Mouse (Mus musculus) olfactory bulb, adult 2 months (tissue): Measurements from ENCODE around the gene Rb1. TPM values are rescaled to one million over a fixed set of nuclear protein-coding genes. Genes with fewer than 3 reads are reported as not detected.

Experiments used
- H3K27ac ChIP-seq: fragments of 200-500 bp; 2 replicates; pipeline ENCODE4 v1.5.1; 2012; ENCODE audit warnings: low read depth, low read length; ENCODE audit not compliant: insufficient read depth
- H3K4me1 ChIP-seq: fragments of 200-500 bp; 2 replicates; pipeline ENCODE4 v1.6.1; 2012; ENCODE audit warnings: low read length; ENCODE audit not compliant: control insufficient read depth, insufficient read depth
- H3K4me3 ChIP-seq: fragments of 200-500 bp; 2 replicates; pipeline ENCODE4 v1.5.1; 2012; ENCODE audit warnings: mild to moderate bottlenecking, low read depth, low read length, moderate library complexity; ENCODE audit not compliant: insufficient read depth
- CTCF ChIP-seq: fragments of 200-500 bp; IDR thresholded peaks from 2 replicates; pipeline ENCODE4 v1.5.1; 2012; ENCODE audit warnings: low read depth, mild to moderate bottlenecking, low read length, moderate library complexity; ENCODE audit not compliant: insufficient read depth
- POLR2A ChIP-seq: fragments of 200-500 bp; IDR thresholded peaks from 2 replicates; pipeline ENCODE4 v1.6.1; 2012; ENCODE audit warnings: mild to moderate bottlenecking, low read depth, low read length, moderate library complexity; ENCODE audit not compliant: insufficient read depth
- WGBS: fragments of 180-500 bp; shearing (Covaris S2); methylation state at CpG from one replicate; pipeline ENCODE4 v1.1.7; 2018; 5-methylcytosine and 5-hydroxymethylcytosine counted together
- polyA plus RNA-seq: library from polyadenylated mRNA; stranded (reverse); fragments of >200 nt; gene quantifications from 2 replicates; pipeline ENCODE4 v1.2.4, GENCODE M21; 2012; ENCODE audit warnings: low replicate concordance; ENCODE audit not compliant: missing spikeins, insufficient read depth, insufficient read length

Rb1 gene
- polyA plus RNA-seq, 1 experiment, result 65.2 TPM

DNA sequence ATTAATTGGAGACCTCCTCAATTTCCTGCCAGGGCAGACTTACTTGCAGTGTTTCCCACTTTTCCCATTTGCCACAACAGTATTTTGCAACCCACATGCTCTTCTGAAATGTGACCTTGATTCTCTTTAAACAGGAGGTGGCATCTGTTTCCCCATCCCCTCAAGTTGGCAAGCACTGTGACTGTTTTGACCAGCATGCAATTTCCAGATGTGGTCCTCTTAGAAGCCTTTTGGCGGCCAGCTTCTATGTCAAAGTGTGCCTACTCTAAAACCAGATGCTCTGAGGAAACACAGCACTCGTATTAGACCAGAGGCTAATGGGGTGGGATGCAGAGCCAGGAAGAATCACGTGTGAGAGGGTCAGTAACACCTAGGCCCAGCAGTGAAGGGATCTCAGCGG, 67.4 kb downstream of the Rb1 start:
- no peak overlapping the region for H3K27ac ChIP-seq
- WGBS, result 75% methylated on average over 4 of the region's 4 CpGs
- TF ChIP-seq POLR2A, result no peak
- no peak for TF ChIP-seq CTCF
- H3K4me3 ChIP-seq, result no peak overlapping the region
- peaks cover 3% of the 10 kb centered on the region for H3K4me1 ChIP-seq

DNA sequence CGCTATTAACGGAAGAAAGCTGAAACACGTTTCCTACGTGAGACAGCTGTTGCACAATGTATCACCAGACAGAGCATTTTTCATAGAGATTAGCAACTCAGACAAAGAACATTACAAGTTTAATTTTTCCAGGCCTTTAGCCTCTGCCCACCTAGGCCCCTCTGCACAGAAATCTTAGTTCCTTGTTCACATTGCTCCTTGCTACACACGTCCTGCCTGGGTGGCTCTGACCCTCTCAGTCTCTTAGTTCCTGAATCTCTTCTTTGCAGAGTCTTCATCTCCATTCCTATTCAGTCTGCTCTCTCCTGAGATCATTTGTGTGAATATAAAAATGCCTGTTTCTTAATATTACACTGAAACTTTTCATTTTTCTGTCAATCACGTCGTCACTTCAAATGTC, 68.3 kb downstream of the Rb1 start:
- Histone ChIP-seq H3K4me1 (peaks cover 3% of the 10 kb centered on the region), H3K27ac (no peak overlapping the region), H3K4me3 (no peak overlapping the region)
- 82% methylated on average over 7 of the region's 7 CpGs for WGBS
- TF ChIP-seq CTCF, result no peak
- no peak for TF ChIP-seq POLR2A

DNA sequence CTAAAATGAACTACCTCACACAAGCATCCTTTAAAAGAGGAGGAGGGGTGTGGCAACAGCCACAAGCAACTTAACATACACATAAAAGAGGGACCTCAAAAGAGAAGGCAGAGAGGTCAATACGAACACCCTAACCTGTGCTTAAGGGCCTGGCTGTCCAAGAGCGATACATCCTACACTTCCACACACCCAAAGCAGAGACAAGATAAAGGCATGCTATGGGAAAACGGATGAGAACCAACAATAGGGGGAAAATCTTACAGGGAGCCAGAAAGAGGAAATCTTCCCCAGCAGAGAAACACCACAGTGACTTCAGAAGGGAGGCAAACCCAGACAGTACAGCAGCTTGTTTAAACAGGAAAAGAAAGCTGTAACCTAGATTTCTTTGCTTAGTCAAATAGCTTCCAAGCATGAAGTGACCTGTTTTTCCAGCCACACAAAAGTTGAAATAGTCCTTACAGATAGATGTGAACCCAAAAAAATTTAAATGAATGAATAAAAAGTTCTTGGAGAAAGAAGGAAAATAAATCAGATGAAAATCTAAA, 70.1 kb downstream of the Rb1 start:
- Histone ChIP-seq H3K4me3 (no peak overlapping the region), H3K27ac (no peak overlapping the region), H3K4me1 (peaks cover 3% of the 10 kb centered on the region)
- TF ChIP-seq POLR2A (no peak), CTCF (no peak)
- WGBS, result 75% methylated on average over 3 of the region's 3 CpGs

DNA sequence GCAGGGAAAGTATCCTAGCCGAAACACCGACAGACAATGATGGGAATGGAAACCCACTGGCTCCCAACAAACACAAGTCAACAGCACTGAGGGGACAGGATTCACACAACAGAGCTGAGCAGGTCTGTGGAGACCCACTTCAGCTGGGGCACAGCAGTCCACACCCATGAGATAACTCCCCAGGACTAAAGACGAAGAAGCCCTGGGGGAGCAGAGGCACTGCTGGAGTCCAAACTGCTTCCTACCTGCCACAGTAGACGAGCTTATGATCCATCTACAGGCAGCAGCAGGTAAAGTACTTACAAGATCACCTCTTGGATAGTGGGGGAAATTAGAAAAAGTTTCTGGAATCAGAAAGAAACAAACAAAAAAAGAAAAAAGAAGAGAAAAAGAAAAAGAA, 71.2 kb downstream of the Rb1 start:
- Histone ChIP-seq H3K27ac (no peak overlapping the region), H3K4me1 (peaks cover 3% of the 10 kb centered on the region), H3K4me3 (no peak overlapping the region)
- 93% methylated on average over 4 of the region's 4 CpGs for whole genome bisulfite sequencing
- no peak for TF ChIP-seq CTCF
- no peak for TF ChIP-seq POLR2A

DNA sequence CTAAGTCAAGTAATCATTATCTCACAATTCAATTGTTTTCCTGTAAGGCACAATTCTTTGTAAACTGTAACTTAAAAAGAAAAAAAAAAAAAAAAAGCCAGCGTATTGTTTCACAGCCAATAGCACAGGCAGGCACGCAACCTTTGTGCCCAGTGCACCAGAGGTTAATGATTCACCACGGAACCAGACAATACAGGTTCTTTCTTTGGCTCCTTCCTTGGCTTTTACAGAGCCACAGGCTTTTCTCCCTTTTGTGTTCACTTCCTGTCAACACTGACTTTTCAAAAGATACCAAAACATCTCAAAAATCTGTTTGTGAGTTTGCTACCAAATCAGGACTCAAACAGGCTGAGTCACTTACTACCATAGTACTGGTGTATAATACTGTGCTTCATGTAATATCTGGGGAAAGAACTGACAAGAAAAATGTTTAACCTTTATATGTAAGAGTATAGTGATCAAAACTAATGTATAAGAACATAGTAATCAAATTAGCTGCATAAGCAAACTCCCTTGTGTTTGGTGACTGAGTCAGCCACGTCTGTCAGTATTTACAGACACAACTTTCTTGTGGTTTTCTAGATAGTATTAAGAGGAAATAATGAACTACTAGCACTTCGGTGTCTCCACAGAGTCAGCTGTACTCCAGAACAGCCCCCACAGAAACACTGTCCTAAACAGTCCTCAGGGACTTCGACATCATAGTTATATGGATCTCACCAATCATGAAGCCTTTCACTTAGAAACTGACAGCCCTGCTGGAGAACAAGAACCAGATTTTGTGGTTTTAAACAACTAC, 72.0 kb downstream of the Rb1 start:
- Histone ChIP-seq H3K4me3 (no peak overlapping the region), H3K4me1 (peaks cover 3% of the 10 kb centered on the region), H3K27ac (no peak overlapping the region)
- TF ChIP-seq POLR2A (no peak), CTCF (no peak)
- 69% methylated on average over 6 of the region's 6 CpGs for WGBS

DNA sequence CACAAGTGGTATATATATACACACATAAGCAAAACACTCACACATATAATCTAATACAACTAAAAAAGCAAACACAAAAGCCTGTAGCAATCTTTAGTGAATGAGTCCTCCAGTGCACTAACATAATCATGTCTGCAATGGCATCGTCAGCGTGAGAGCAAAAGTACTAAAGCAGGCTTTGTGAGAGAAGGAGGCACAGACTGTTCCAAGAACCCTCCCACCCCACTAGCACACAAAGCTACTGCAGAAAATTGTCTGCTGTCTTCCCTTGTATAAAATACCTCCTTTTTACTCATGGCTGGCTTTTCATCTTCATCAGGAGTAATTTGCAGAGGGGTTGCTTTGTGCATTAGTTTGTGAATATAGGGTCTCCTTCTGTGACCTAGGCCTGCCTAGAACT, 73.3 kb downstream of the Rb1 start:
- Histone ChIP-seq H3K4me3 (no peak overlapping the region), H3K27ac (no peak overlapping the region), H3K4me1 (peaks cover 3% of the 10 kb centered on the region)
- TF ChIP-seq POLR2A (no peak), CTCF (no peak)
- WGBS, result 39% methylated on average over 2 of the region's 2 CpGs

DNA sequence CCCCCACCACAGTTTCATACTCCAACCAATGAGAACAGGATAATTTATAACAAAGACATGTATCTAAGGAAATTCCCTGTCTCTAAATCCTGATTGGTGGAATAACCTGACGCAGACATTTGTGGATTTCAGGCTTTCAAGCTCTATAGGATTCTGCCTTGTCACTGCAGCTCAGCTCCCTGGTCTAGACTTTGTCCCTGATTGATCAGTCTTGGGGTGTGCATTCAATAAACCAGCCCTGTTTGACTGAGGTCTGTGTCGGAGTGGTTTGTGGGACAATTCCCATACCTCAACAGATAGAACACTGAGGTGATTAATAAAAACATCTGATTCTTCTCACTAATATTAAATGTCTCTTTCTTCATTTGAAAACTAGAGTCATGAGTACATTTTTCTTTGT, 75.6 kb downstream of the Rb1 start:
- 98% methylated on average over 2 of the region's 2 CpGs for WGBS
- H3K4me3 ChIP-seq, result no peak overlapping the region
- H3K27ac ChIP-seq, result no peak overlapping the region
- H3K4me1 ChIP-seq, result peaks cover 3% of the 10 kb centered on the region
- no peak for TF ChIP-seq CTCF
- no peak for TF ChIP-seq POLR2A

DNA sequence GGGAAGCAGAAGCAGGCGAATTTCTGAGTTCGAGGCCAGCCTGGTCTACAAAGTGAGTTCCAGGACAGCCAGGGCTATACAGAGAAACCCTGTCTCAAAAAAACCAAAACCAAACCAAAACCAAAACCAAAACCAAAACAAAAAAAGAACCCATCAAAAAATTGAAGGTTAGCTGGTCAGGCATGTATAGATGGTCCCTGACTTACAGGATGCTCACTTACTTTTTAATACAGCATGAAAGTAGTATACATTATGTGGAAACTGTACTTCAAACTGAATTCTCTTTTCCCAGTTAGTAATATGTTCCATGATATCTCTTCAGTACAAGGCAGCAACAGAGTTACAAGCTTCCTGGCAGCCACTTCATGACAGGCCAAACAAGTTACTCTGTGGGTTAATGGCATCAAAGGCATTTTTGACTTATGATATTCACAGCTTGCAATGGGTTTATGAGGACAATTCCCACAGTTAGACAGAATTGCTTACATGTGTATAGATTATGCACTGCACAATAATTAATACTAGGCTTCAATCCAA, 81.5 kb downstream of the Rb1 start:
- H3K27ac ChIP-seq, result no peak overlapping the region
- WGBS, result 91% methylated on average over 2 of the region's 2 CpGs
- no peak overlapping the region for H3K4me3 ChIP-seq
- H3K4me1 ChIP-seq, result no peaks in the 10 kb centered on the region
- TF ChIP-seq CTCF (no peak), POLR2A (no peak)

DNA sequence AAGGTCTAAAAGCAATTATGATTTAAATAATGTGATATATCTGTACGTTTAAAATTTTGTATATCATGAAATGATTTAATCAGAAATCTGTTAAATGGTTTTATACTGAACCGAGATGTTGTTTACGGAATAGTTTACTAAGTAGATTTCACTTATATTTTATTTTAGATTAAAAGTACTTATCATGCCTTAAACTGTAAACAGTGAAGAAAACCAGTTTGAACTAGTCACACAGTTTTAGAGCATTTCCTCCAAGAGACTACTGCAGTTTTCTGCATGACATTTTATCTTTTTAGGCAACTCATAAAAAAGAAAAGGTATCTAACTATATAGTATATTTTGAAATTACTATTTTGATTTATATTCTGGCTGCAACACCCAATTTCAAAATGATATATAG, 85.8 kb downstream of the Rb1 start:
- Histone ChIP-seq H3K4me1 (no peaks in the 10 kb centered on the region), H3K4me3 (no peak overlapping the region), H3K27ac (no peak overlapping the region)
- WGBS, result 67% methylated on average over 3 of the region's 3 CpGs
- TF ChIP-seq CTCF (no peak), POLR2A (no peak)
